In the genomic region with DNA sequence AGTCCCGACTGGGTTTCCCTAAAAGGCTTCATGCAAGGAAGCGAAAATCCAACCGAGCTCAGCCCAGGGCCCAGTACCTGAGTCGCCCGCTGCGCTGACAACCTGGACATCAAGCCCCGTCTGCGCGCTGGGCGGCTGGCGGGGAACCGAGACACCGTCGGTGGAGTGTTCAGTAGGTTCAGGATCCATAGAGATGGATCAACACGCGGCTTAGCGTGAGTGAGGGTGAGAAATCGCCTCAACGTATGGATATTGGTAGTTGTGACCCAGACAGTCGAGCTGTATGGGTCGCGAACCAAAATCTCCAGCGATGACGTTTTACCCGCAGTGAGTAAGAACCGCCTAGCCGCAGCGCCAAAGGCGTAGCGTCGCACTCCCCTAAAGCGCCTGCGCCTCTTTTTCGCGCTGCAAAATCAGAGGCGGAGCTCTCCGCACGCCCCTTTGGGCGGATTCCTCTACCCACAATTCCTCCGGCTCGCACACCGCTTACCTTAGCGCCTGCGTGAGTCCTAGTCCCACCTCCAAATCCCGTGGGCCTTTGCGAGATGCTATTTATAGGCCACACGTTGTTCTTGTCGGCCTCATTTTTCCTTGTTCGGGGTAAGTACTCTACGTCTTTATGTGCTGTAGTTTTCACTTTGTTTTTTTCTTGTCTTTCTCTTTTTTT, we compare ENCODE assay signal across 8 mouse cellular contexts. TPM values are rescaled to one million over a fixed set of nuclear protein-coding genes. Genes with fewer than 3 reads are reported as not detected.
DNase-seq lines count a peak whose midpoint lies in the region; ATAC-seq and TF ChIP-seq lines count a peak whose summit lies in the region.

A gene (minus strand): TSS at position 463 of the 667 bp plus-strand sequence.

- peak; percentile 83 for TF ChIP-seq EP300 in lung, postnatal 0 days (IDR thresholded peaks at IDR 0.05)

- DNase-seq in MN1 (ENCODE audit: low spot score), result peak; percentile 97
- peak; percentile 97 for DNase-seq in cerebellum, adult 9-10 months
- peak; percentile 97 for DNase-seq in hindbrain, embryonic 10.5 days (ENCODE audit: low spot score)
- peak; percentile 98 for DNase-seq in layer of hippocampus, adult 9-11 months
- DNase-seq in lung, postnatal 0 days (ENCODE audit: low spot score), result peak; percentile 99
- peak; percentile 87 for DNase-seq in ovary, postnatal 14 days (ENCODE audit: low spot score)
- DNase-seq in thymus, postnatal 14 days, result peak; percentile 96

- peaks cover 32% of the 10 kb centered on the region for H3K36me3 ChIP-seq in hindbrain, embryonic 10.5 days
- peaks cover 12% of the 10 kb centered on the region; the same call in 1 of the 2 replicates for H3K36me3 ChIP-seq in lung, postnatal 0 days (ENCODE audit: insufficient read depth, low read length)

- no peaks in the 10 kb centered on the region for H3K9me3 ChIP-seq in hindbrain, embryonic 10.5 days
- H3K9me3 ChIP-seq in lung, postnatal 0 days (ENCODE audit: low read length), result no peaks in the 10 kb centered on the region

- H3K4me1 ChIP-seq in hindbrain, embryonic 10.5 days (replicated peaks), result peaks cover 26% of the 10 kb centered on the region
- H3K4me1 ChIP-seq in lung, postnatal 0 days (ENCODE audit: insufficient read depth, low read depth, low read length), result no peaks in the 10 kb centered on the region; the same call in 1 of the 2 replicates

- TF ChIP-seq CTCF in lung, postnatal 0 days (IDR thresholded peaks at IDR 0.05), result no peak

- H3K27ac ChIP-seq in hindbrain, embryonic 10.5 days, result peak within 1 kb of the TSS; percentile 93
- peak within 1 kb of the TSS; percentile 91 for H3K27ac ChIP-seq in lung, postnatal 0 days (ENCODE audit: low read length)

- no peaks in the 10 kb centered on the region for H3K27me3 ChIP-seq in hindbrain, embryonic 10.5 days (ENCODE audit: insufficient read depth, poor library complexity, severe bottlenecking)
- H3K27me3 ChIP-seq in lung, postnatal 0 days (replicated peaks; ENCODE audit: insufficient read depth, low read length), result no peaks in the 10 kb centered on the region

- WGBS in hindbrain, embryonic 10.5 days, result under 1% methylated on average over 50 of the region's 50 CpGs
- under 1% methylated on average over 50 of the region's 50 CpGs for WGBS in lung, postnatal 0 days

- peak within 1 kb of the TSS; percentile 82 for H3K9ac ChIP-seq in lung, postnatal 0 days (replicated peaks; ENCODE audit: low read depth)

- peak; percentile 94 for ATAC-seq in frontal cortex, adult (ENCODE audit: low TSS enrichment)
- ATAC-seq in lung, postnatal 0 days, result peak; percentile 97

- H3K4me2 ChIP-seq in lung, postnatal 0 days (replicated peaks; ENCODE audit: low read depth, low read length), result peak within 1 kb of the TSS; percentile 64

- H3K4me3 ChIP-seq in hindbrain, embryonic 10.5 days, result peak within 1 kb of the TSS; percentile 72
- H3K4me3 ChIP-seq in lung, postnatal 0 days (ENCODE audit: low read depth, low read length), result peak within 1 kb of the TSS; percentile 70

RNA-seq across cellular contexts. Expression of the gene that starts here (rescaled TPM):
- 128 and 146 TPM in 2 replicates for polyA plus RNA-seq in hindbrain, embryonic 10.5 days (2016; fragmentation: Nextera tagmentation; extraction: Ambion mirVana)
- 91.8 and 97.9 TPM in 2 replicates for polyA plus RNA-seq in lung, postnatal 0 days (2015; fragmentation: Nextera tagmentation; extraction: Ambion mirVana)

Comparison
In these comparisons a context has a peak if more than half of its experiments do, and no peak if none do; other contexts are left out.
1. Peak in every context shown above with its lines: DNase-seq, ATAC-seq, H3K4me3 ChIP-seq and H3K27ac ChIP-seq.